ENCODE assay signal across 8 mouse cellular contexts in the genomic region with DNA sequence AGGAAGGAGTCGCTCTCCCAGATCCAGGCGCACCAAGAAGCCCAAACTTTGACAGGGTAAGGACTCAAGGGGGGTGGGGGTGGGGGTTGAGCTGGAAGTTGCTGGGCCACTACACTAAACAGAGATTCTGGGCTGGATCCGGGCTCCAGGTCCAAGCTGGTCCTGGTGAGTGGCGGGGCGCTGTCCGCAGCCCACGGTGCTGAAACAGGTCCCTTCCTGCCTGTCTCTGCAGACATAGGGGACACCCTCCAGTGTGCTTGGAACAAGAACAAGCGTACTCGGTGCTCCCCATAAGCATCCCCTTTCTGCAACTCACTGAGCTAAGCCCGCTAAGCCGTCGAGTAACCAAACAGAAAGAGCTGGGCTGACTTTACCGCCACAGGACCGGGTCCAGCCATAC. TPM values are rescaled to one million over a fixed set of nuclear protein-coding genes. Genes with fewer than 3 reads are reported as not detected.
DNase-seq lines count a peak whose midpoint lies in the region; TF ChIP-seq lines count a peak whose summit lies in the region.

No protein-coding gene starts in this region.

- 6% methylated on average over 14 of the region's 14 CpGs for WGBS in lung, adult 2 months

- no peak overlapping the region for H3K4me3 ChIP-seq in lung, adult 2 months (replicated peaks; ENCODE audit: extremely low read depth, low read depth, low read length)

- peak; percentile 51 to 80 for DNase-seq in adrenal gland, adult (ENCODE audit: inconsistent age in 2 of 2, low spot score in 1 of 2)
- no peak for DNase-seq in adrenal gland, adult 8-10 months
- peak; percentile 24 for DNase-seq in 3134 (ENCODE audit: extremely low read depth, insufficient read length, low spot score)
- peak; percentile 2 for DNase-seq in c-Kit-positive CD71-positive TER-119-negative erythroid progenitor cells, embryonic 14.5 days (ENCODE audit: low read depth)
- DNase-seq in heart, postnatal 4 days, result peak; percentile 83
- peak; percentile 13 for DNase-seq in lung, adult 2 months
- DNase-seq in spleen, postnatal 4 days (ENCODE audit: low spot score in 2 of 2), result peak; percentile 23 to 73
- no peak for DNase-seq in cerebellum, adult 11-12 months

- no peaks in the 10 kb centered on the region for H3K4me1 ChIP-seq in lung, adult 2 months (ENCODE audit: control insufficient read depth, insufficient read depth, low read length)

- no peak for TF ChIP-seq CTCF in lung, adult 2 months (IDR thresholded peaks at IDR 0.05; ENCODE audit: insufficient read depth, low read length)

- TF ChIP-seq POLR2A in lung, adult 2 months (IDR thresholded peaks at IDR 0.05; ENCODE audit: borderline replicate concordance, extremely low read depth, low read depth, low read length), result no peak

RNA-seq across cellular contexts. Expression of a gene that starts 4.2 kb away (rescaled TPM):
- 1 to 10 TPM; 2.6 to 4.1 (median 3.0) TPM for total RNA-seq in adrenal gland, adult 8-10 months (2022)
- total RNA-seq in heart, postnatal 4 days (2021), result not detected
- 0.05 TPM in 1 of 2 replicates, not detected in the other for polyA plus RNA-seq in lung, adult 2 months (2012; rRNA removed)

Comparison
In these comparisons a context has a peak if more than half of its experiments do, and no peak if none do; other contexts are left out.
1. DNase-seq: peak in adrenal gland, adult (2 of 2), 3134 (single experiment), c-Kit-positive CD71-positive TER-119-negative erythroid progenitor cells, embryonic 14.5 days (single experiment), heart, postnatal 4 days (single experiment), lung, adult 2 months (single experiment) and spleen, postnatal 4 days (2 of 2); none in adrenal gland, adult 8-10 months (single experiment) and cerebellum, adult 11-12 months (single experiment).